ENCODE assay signal across 32 mouse cellular contexts in genomic region chr4:130559220-130559619, GRCm38 (mm10). TPM values are rescaled to one million over a fixed set of nuclear protein-coding genes. Genes with fewer than 3 reads are reported as not detected.
A peak's percentile ranks its signal among the peaks of the same experiment; 100 is the strongest.
DNase-seq lines count a peak whose midpoint lies in the region; ATAC-seq and TF ChIP-seq lines count a peak whose summit lies in the region.
"Had no signal": no experiment of that assay in that cellular context is flagged by ENCODE, and none has a peak within 500 bp of the region (broad histone marks: within the 10 kb centered on the region; RNA-seq: fewer than 3 reads in every experiment).

No protein-coding gene starts in this region.

- no peaks in the 10 kb centered on the region for H3K9me3 ChIP-seq in hindbrain, embryonic 10.5 days
- H3K9me3 ChIP-seq in hindbrain, embryonic 16.5 days (ENCODE audit: control insufficient read depth, low read length): no peaks in the 10 kb centered on the region
- H3K9me3 ChIP-seq in midbrain, embryonic 12.5 days: no peaks in the 10 kb centered on the region
- no peaks in the 10 kb centered on the region for H3K9me3 ChIP-seq in midbrain, embryonic 16.5 days (replicated peaks; ENCODE audit: control insufficient read depth, low read length, poor library complexity, severe bottlenecking)
- H3K9me3 ChIP-seq in ES-E14 (ENCODE audit: control insufficient read depth, insufficient read depth, low read depth, low read length): no peaks in the 10 kb centered on the region
- H3K9me3 ChIP-seq in neural tube, embryonic 15.5 days (replicated peaks): no peaks in the 10 kb centered on the region
- H3K9me3 ChIP-seq: embryonic facial prominence, embryonic 12.5 days; G1E had no signal

- H3K36me3 ChIP-seq in hindbrain, embryonic 10.5 days: peaks cover 46% of the 10 kb centered on the region
- no peaks in the 10 kb centered on the region for H3K36me3 ChIP-seq in hindbrain, embryonic 16.5 days (ENCODE audit: control insufficient read depth, insufficient read depth, low read length)
- H3K36me3 ChIP-seq in midbrain, embryonic 12.5 days: peaks cover 6% of the 10 kb centered on the region; the same call in 1 of the 2 replicates
- H3K36me3 ChIP-seq in midbrain, embryonic 16.5 days (ENCODE audit: control insufficient read depth, insufficient read depth, low read length): no peaks in the 10 kb centered on the region
- H3K36me3 ChIP-seq in ES-E14 (ENCODE audit: control insufficient read depth, insufficient read depth, low read length, poor library complexity, severe bottlenecking): peaks cover 1% of the 10 kb centered on the region; the same call in 1 of the 2 replicates
- no peaks in the 10 kb centered on the region for H3K36me3 ChIP-seq in neural tube, embryonic 15.5 days
- H3K36me3 ChIP-seq: G1E had no signal

- H3K27ac ChIP-seq in hindbrain, embryonic 10.5 days: peak overlapping the region; percentile 51; the same call in 1 of the 2 replicates
- no peak overlapping the region for H3K27ac ChIP-seq in hindbrain, embryonic 16.5 days (ENCODE audit: low read depth, low read length)
- peak overlapping the region; percentile 52; the same call in 1 of the 2 replicates for H3K27ac ChIP-seq in midbrain, embryonic 12.5 days (replicated peaks)
- no peak overlapping the region for H3K27ac ChIP-seq in midbrain, embryonic 16.5 days (ENCODE audit: low read length)
- no peak overlapping the region; the same call in 1 of the 2 replicates for H3K27ac ChIP-seq in ES-E14 (ENCODE audit: insufficient read depth, low read depth, low read length, poor library complexity, severe bottlenecking)
- H3K27ac ChIP-seq in neural tube, embryonic 15.5 days (replicated peaks): 0 out of 2 replicates have a peak overlapping the region, but pooled peaks have one; percentile 1
- H3K27ac ChIP-seq: embryonic facial prominence, embryonic 12.5 days; gastrocnemius, adult 2 months; liver, embryonic 14.5 days; macrophage; stomach, postnatal 0 days had no signal

- WGBS in hindbrain, embryonic 10.5 days: 78% methylated on average over 3 of the region's 3 CpGs
- WGBS in hindbrain, embryonic 16.5 days: 79% methylated on average over 3 of the region's 3 CpGs
- WGBS in midbrain, embryonic 12.5 days: 88% methylated on average over 3 of the region's 3 CpGs
- WGBS in midbrain, embryonic 16.5 days: 83% methylated on average over 3 of the region's 3 CpGs
- 83% methylated on average over 3 of the region's 3 CpGs for WGBS in neural tube, embryonic 15.5 days

- DNase-seq in hindbrain, embryonic 10.5 days (ENCODE audit: low spot score): peak; percentile 23
- DNase-seq in ES-E14 (ENCODE audit: low read depth, low spot score): peak; percentile 72
- no peak for DNase-seq in retina, embryonic 14.5 days (ENCODE audit: low spot score)
- DNase-seq: adrenal gland, postnatal 14 days; cerebellum, adult 9-10 months; embryo, embryonic 11 days; gastrocnemius, adult 2 months; gastrocnemius, postnatal 36 days; heart, adult 18-20 months; heart, postnatal 36 days; kidney, adult 11 months; kidney, postnatal 14 days; liver; lung, adult 2 months; lung, postnatal 10 days; right cerebral cortex, adult 18-20 months; spleen, adult 18-20 months; thymus, postnatal 14 days had no signal

- H3K4me3 ChIP-seq in hindbrain, embryonic 10.5 days: no peak overlapping the region
- no peak overlapping the region for H3K4me3 ChIP-seq in hindbrain, embryonic 16.5 days (ENCODE audit: low read length)
- H3K4me3 ChIP-seq in midbrain, embryonic 12.5 days: no peak overlapping the region
- no peak overlapping the region for H3K4me3 ChIP-seq in midbrain, embryonic 16.5 days (ENCODE audit: low read depth, low read length)
- no peak overlapping the region for H3K4me3 ChIP-seq in ES-E14 (ENCODE audit: insufficient read depth in 1 of 2, low read depth in 1 of 2, low read length in 2 of 2, poor library complexity in 1 of 2, severe bottlenecking in 1 of 2)
- H3K4me3 ChIP-seq in neural tube, embryonic 15.5 days (replicated peaks): no peak overlapping the region
- H3K4me3 ChIP-seq: embryonic facial prominence, embryonic 12.5 days; gastrocnemius, adult 2 months; myocyte had no signal

- H3K4me2 ChIP-seq in hindbrain, embryonic 16.5 days (ENCODE audit: low read length): no peak overlapping the region
- H3K4me2 ChIP-seq in midbrain, embryonic 12.5 days (replicated peaks): no peak overlapping the region
- no peak overlapping the region for H3K4me2 ChIP-seq in midbrain, embryonic 16.5 days (ENCODE audit: low read length)
- no peak overlapping the region for H3K4me2 ChIP-seq in neural tube, embryonic 15.5 days
- H3K4me2 ChIP-seq: embryonic facial prominence, embryonic 12.5 days; heart, embryonic 11.5 days had no signal

- no peak for ATAC-seq in hindbrain, embryonic 16.5 days
- ATAC-seq in midbrain, embryonic 12.5 days (ENCODE audit: low FRiP score, low read depth): no peak
- no peak for ATAC-seq in midbrain, embryonic 16.5 days
- no peak for ATAC-seq in neural tube, embryonic 15.5 days (ENCODE audit: low FRiP score)
- ATAC-seq: CD4-positive, CD25-positive, alpha-beta regulatory T cell, adult 4 months; forebrain, embryonic 14.5 days had no signal

- H3K4me1 ChIP-seq in hindbrain, embryonic 10.5 days (replicated peaks): peaks cover 92% of the 10 kb centered on the region
- peaks cover 36% of the 10 kb centered on the region for H3K4me1 ChIP-seq in hindbrain, embryonic 16.5 days (ENCODE audit: control insufficient read depth, insufficient read depth, low read depth, low read length)
- H3K4me1 ChIP-seq in midbrain, embryonic 12.5 days: peaks cover 66% of the 10 kb centered on the region
- H3K4me1 ChIP-seq in midbrain, embryonic 16.5 days (ENCODE audit: control insufficient read depth, insufficient read depth, low read length): peaks cover 32% of the 10 kb centered on the region
- H3K4me1 ChIP-seq in ES-E14 (ENCODE audit: control insufficient read depth in 2 of 2, insufficient read depth in 2 of 2, low read length in 2 of 2, poor library complexity in 1 of 2): peaks cover 3 to 30% of the 10 kb centered on the region in 2 experiments
- peaks cover 64% of the 10 kb centered on the region for H3K4me1 ChIP-seq in neural tube, embryonic 15.5 days

- H3K27me3 ChIP-seq in hindbrain, embryonic 10.5 days (ENCODE audit: insufficient read depth, poor library complexity, severe bottlenecking): no peaks in the 10 kb centered on the region
- no peaks in the 10 kb centered on the region for H3K27me3 ChIP-seq in hindbrain, embryonic 16.5 days (replicated peaks; ENCODE audit: control insufficient read depth, insufficient read depth, low read length)
- H3K27me3 ChIP-seq in midbrain, embryonic 12.5 days: no peaks in the 10 kb centered on the region
- H3K27me3 ChIP-seq in midbrain, embryonic 16.5 days (ENCODE audit: control insufficient read depth, insufficient read depth, low read depth, low read length): no peaks in the 10 kb centered on the region
- H3K27me3 ChIP-seq in neural tube, embryonic 15.5 days (replicated peaks): no peaks in the 10 kb centered on the region
- H3K27me3 ChIP-seq: embryonic facial prominence, embryonic 12.5 days had no signal

- in situ Hi-C loops in ES-E14 (cut with MboI; ENCODE audit: low sequenced_read_pairs in 2 of 2, unreplicated experiment in 2 of 2): no loop called here

- H3K9ac ChIP-seq in hindbrain, embryonic 16.5 days (ENCODE audit: low read depth, low read length): no peak overlapping the region
- H3K9ac ChIP-seq in midbrain, embryonic 12.5 days (replicated peaks): no peak overlapping the region
- H3K9ac ChIP-seq in midbrain, embryonic 16.5 days (ENCODE audit: low read depth, low read length): no peak overlapping the region
- no peak overlapping the region for H3K9ac ChIP-seq in ES-E14 (ENCODE audit: insufficient read depth, low read depth, low read length, poor library complexity, severe bottlenecking)
- H3K9ac ChIP-seq in neural tube, embryonic 15.5 days (replicated peaks): no peak overlapping the region
- H3K9ac ChIP-seq: embryonic facial prominence, embryonic 12.5 days; liver, embryonic 14.5 days had no signal

TF ChIP-seq in ES-E14, 5 proteins besides CTCF, POLR2A, EP300 and RAD21:
- TF ChIP-seq ZNF384 (IDR thresholded peaks at IDR 0.05; ENCODE audit: low read depth, low read length) (no peak), MAFK (IDR thresholded peaks at IDR 0.05; ENCODE audit: insufficient read depth, low read depth, low read length) (no peak), ZC3H11A (IDR thresholded peaks at IDR 0.05; ENCODE audit: borderline replicate concordance, low read depth, low read length) (no peak), CHD2 (IDR thresholded peaks at IDR 0.05; ENCODE audit: low read depth, low read length) (no peak), HCFC1 (IDR thresholded peaks at IDR 0.05; ENCODE audit: borderline replicate concordance, insufficient read depth, low read length) (no peak)

RNA-seq across cellular contexts. Expression of gene Nkain1, which starts 14.8 kb away (rescaled TPM):
- 5.9 and 14.4 TPM in 2 replicates for polyA plus RNA-seq in hindbrain, embryonic 10.5 days (2016; fragmentation: Nextera tagmentation; extraction: Ambion mirVana)
- 2.4 and 6.6 TPM in 2 replicates for polyA plus RNA-seq in hindbrain, embryonic 16.5 days (2015; fragmentation: Nextera tagmentation; extraction: Ambion mirVana)
- 16.6 and 17.0 TPM in 2 replicates for polyA plus RNA-seq in midbrain, embryonic 12.5 days (2016; fragmentation: Nextera tagmentation; extraction: Ambion mirVana)
- polyA plus RNA-seq in midbrain, embryonic 16.5 days (2015; fragmentation: Nextera tagmentation; extraction: Ambion mirVana): 7.2 and 9.1 TPM in 2 replicates
- 19.6 and 20.1 TPM in 2 replicates for total RNA-seq in ES-E14 (2012; rRNA removed)
- 7.9 and 11.0 TPM in 2 replicates for polyA plus RNA-seq in neural tube, embryonic 15.5 days (2015; fragmentation: Nextera tagmentation; extraction: Ambion mirVana)
- total RNA-seq: G1E; neutrophil, adult 5-6 weeks had no signal
- polyA plus RNA-seq: CD4-positive, CD25-positive, alpha-beta regulatory T cell, adult 4 months; G1E had no signal

Comparison
In these comparisons a context has a peak if more than half of its experiments do, and no peak if none do; other contexts are left out.
1. H3K27ac ChIP-seq: peak in hindbrain, embryonic 10.5 days (single experiment), midbrain, embryonic 12.5 days (single experiment) and neural tube, embryonic 15.5 days (single experiment); none in hindbrain, embryonic 16.5 days (single experiment), midbrain, embryonic 16.5 days (single experiment) and ES-E14 (single experiment).